Mouse (Mus musculus) bone marrow, adult 2 months (tissue): ENCODE measurements around the gene Itpr1. TPM values are rescaled to one million over a fixed set of nuclear protein-coding genes. Genes with fewer than 3 reads are reported as not detected.

Experiments used
- H3K27ac ChIP-seq: fragments of 200-500 bp; 2 replicates; pipeline ENCODE4 v1.5.1; 2012; ENCODE audit warnings: low read depth, mild to moderate bottlenecking, control low read depth, inconsistent platforms, low read length; ENCODE audit not compliant: control insufficient read depth, poor library complexity, insufficient read depth
- H3K4me1 ChIP-seq: fragments of 200-500 bp; 2 replicates; pipeline ENCODE4 v1.6.1; 2011; ENCODE audit warnings: low read length; ENCODE audit not compliant: control insufficient read depth, insufficient read depth
- H3K4me3 ChIP-seq: fragments of 200-500 bp; replicated peaks from 2 replicates; pipeline ENCODE3; 2011; ENCODE audit warnings: mild to moderate bottlenecking, low read depth, low read length, control low read depth; ENCODE audit not compliant: control insufficient read depth
- CTCF ChIP-seq: fragments of 200-500 bp; IDR thresholded peaks from 2 replicates; pipeline ENCODE4 v1.5.1; 2011; ENCODE audit warnings: low read length, control low read depth; ENCODE audit not compliant: control insufficient read depth, insufficient read depth
- POLR2A ChIP-seq: fragments of 200-500 bp; IDR thresholded peaks from 2 replicates; pipeline ENCODE4 v1.6.1; 2011; ENCODE audit warnings: low read depth, mild to moderate bottlenecking, control low read depth, low read length, borderline replicate concordance; ENCODE audit not compliant: control insufficient read depth
- WGBS: fragments of 180-500 bp; shearing (Covaris S2); methylation state at CpG from one replicate; pipeline ENCODE4 v1.1.7; 2018; 5-methylcytosine and 5-hydroxymethylcytosine counted together
- polyA plus RNA-seq: library from polyadenylated mRNA; stranded (reverse); fragments of >200 nt; gene quantifications from 2 replicates; pipeline ENCODE4 v1.2.4, GENCODE M21; 2011; ENCODE audit warnings: low replicate concordance; ENCODE audit not compliant: missing spikeins, insufficient read depth, insufficient read length

The Itpr1 gene
- polyA plus RNA-seq, 1 experiment = 32.8 TPM

GRCm38 (mm10) chr6:108321653-108322052 lies 108.8 kb downstream of the Itpr1 start:
- 80% methylated on average over 2 of the region's 2 CpGs for WGBS
- Histone ChIP-seq H3K4me3 (no peak overlapping the region), H3K27ac (no peak overlapping the region), H3K4me1 (no peaks in the 10 kb centered on the region; the same call in 1 of the 2 replicates)
- TF ChIP-seq CTCF (no peak), POLR2A (no peak)

DNA sequence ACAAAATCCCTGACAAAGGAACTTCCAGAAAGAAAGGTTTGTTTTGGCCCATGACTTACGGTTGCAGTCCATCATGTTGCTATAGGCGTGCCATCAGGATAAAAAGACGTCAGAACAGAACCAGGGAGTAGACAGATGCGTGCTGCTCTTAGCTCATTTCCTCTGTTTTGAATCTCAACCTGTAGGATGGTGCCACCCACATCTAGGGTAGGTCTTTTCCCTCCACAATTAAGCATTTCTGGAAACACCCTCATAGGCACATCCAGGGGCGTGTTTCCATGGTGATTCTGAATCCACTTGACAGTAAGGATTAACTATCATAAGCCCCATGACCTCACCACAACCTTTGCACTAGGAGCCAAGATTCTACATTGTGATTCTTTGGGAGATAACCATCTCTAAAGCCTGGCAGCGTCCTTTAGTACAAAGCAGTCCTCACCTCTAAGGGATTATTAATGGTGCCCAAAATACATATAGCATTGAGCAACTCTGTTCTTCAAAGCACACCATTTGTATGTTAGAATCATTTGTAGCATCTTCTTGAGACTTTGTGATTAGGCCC lies 111.6 kb downstream of the Itpr1 start:
- peaks cover 1% of the 10 kb centered on the region; the same call in 1 of the 2 replicates for H3K4me1 ChIP-seq
- TF ChIP-seq POLR2A = no peak
- no peak for TF ChIP-seq CTCF

DNA sequence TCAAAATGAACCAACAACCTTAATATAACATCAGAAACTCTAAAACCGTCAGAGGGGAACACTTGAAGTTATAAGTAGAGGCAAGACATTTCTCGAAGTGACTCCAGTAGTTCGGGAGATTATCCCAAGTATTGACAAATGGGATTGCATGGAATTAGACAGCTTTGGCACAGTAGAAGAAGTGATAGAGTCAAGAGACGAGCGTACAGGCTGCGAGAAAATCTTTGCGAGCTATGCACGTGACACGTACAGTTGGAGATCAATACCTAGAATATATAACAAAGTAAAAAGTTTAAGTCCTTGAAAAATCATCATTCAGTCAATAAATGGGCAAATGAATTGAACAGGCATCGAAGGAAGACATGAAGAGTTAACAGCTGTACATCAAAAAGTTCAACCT lies 112.5 kb downstream of the Itpr1 start:
- Histone ChIP-seq H3K4me1 (peaks cover 1% of the 10 kb centered on the region; the same call in 1 of the 2 replicates), H3K27ac (no peak overlapping the region), H3K4me3 (no peak overlapping the region)
- no peak for TF ChIP-seq POLR2A
- no peak for TF ChIP-seq CTCF
- WGBS = 90% methylated on average over 10 of the region's 10 CpGs

More for the DNA sequence above, 111.6 kb downstream of the Itpr1 start:
- no peak overlapping the region for H3K4me3 ChIP-seq
- 80% methylated on average over 6 of the region's 6 CpGs for WGBS
- no peak overlapping the region for H3K27ac ChIP-seq

GRCm38 (mm10) chr6:108325948-108326411 lies 113.1 kb downstream of the Itpr1 start:
- Histone ChIP-seq H3K27ac (no peak overlapping the region), H3K4me1 (peaks cover 1% of the 10 kb centered on the region; the same call in 1 of the 2 replicates), H3K4me3 (no peak overlapping the region)
- 59% methylated on average over 12 of the region's 12 CpGs for WGBS
- TF ChIP-seq CTCF = no peak
- no peak for TF ChIP-seq POLR2A

- WGBS = 64% methylated on average over 10 of the region's 10 CpGs
Measured at GRCm38 (mm10) chr6:108326751-108327161, 113.9 kb downstream of the Itpr1 start.

GRCm38 (mm10) chr6:108327561-108327960 lies 114.7 kb downstream of the Itpr1 start:
- Histone ChIP-seq H3K4me3 (no peak overlapping the region), H3K4me1 (peaks cover 1% of the 10 kb centered on the region; the same call in 1 of the 2 replicates), H3K27ac (no peak overlapping the region)
- WGBS = 67% methylated on average over 6 of the region's 6 CpGs
- TF ChIP-seq CTCF (no peak), POLR2A (no peak)

More at GRCm38 (mm10) chr6:108326751-108327161, 113.9 kb downstream of the Itpr1 start:
- peaks cover 1% of the 10 kb centered on the region; the same call in 1 of the 2 replicates for H3K4me1 ChIP-seq
- H3K4me3 ChIP-seq = no peak overlapping the region
- TF ChIP-seq POLR2A (no peak), CTCF (no peak)
- H3K27ac ChIP-seq = no peak overlapping the region

DNA sequence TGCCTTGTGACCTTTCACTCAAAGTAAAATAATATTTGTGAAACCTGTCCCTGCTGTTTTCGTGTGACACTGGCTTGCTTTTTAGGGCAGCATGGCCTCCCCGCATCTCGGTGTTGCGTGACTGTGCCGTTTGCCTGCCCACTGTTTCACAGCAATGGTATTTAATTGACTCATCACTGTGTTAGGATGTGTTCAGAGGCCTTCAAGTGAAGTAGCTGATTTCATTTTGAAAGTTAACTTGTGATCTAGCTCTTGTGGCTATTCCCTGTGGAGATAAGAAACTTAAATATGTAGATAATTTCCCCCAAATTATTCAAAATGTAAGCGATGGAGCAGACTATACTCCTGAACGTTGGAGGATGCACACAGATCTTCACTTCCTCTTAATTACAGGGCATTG lies 115.4 kb downstream of the Itpr1 start:
- WGBS = 75% methylated on average over 7 of the region's 7 CpGs
- Histone ChIP-seq H3K4me1 (peaks cover 1% of the 10 kb centered on the region; the same call in 1 of the 2 replicates), H3K27ac (no peak overlapping the region), H3K4me3 (no peak overlapping the region)
- TF ChIP-seq CTCF (no peak), POLR2A (no peak)

DNA sequence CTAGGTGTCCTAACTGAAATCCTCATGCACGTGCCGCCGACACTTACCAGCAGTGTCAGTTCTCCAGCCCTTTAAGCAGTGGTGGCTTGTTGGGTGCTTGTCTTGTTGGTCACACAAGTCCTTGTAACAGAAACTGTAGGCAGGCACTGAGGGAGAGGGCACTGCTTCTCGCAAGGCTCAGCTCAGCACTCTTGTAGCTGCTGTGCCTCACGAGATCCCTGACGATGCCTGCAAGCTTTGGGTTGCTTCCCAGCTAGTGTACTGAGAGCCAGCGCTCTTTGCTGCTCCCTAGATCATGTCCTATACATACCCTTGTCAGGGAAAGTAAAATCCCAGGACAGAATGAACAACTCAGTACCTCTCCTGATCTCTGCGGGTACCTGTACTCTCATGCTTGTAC lies 117.6 kb downstream of the Itpr1 start:
- no peak for TF ChIP-seq CTCF
- no peak for TF ChIP-seq POLR2A
- Histone ChIP-seq H3K27ac (no peak overlapping the region), H3K4me3 (no peak overlapping the region), H3K4me1 (peaks cover 1% of the 10 kb centered on the region; the same call in 1 of the 2 replicates)
- 87% methylated on average over 8 of the region's 8 CpGs for WGBS
